8 mouse cellular contexts compared by ENCODE assay signal in the genomic region with DNA sequence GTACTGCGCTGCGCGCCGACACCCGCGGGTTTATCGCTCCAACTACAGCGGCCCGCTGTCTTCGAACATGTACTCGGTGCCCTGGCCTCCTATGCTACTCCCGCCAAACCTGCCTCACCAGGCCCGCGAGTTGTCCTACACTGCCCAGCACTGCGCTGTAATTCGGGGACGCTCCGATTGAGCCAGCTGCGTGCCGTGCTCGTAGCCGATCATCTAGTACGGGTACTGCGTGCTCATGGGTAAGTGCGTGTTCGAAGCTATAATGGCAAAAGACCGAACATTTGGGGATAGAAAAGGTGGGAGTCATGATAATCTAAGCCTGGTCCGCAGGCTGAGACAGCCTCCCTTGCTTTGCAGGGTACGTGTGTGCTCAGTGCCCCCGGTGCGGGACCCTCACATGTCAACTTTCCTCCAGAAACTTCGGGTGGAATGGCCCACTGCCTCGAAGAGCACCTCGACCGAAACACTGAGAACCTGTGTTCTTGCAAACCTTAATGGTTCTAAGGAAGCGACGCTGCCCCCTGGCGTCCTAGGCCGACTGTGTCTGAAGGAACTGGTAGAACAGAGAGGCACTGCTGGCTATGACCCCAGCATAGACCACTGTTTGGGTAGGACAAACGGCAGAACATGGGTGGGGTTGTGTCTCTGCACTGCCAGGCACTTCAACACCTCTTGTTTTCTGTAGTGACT. TPM values are rescaled to one million over a fixed set of nuclear protein-coding genes. Genes with fewer than 3 reads are reported as not detected.
DNase-seq lines count a peak whose midpoint lies in the region; ATAC-seq and TF ChIP-seq lines count a peak whose summit lies in the region.

No protein-coding gene starts in this region.

- H3K27ac ChIP-seq in liver, embryonic 15.5 days (replicated peaks), result peak overlapping the region; percentile 66
- 0 out of 2 replicates have a peak overlapping the region, but pooled peaks have one; percentile 39 for H3K27ac ChIP-seq in neural tube, embryonic 11.5 days (ENCODE audit: low read depth, low read length)
- H3K27ac ChIP-seq in testis, adult 2 months (ENCODE audit: control insufficient read depth, insufficient read depth, low read depth, low read length), result peak overlapping the region; percentile 72

- H3K36me3 ChIP-seq in liver, embryonic 15.5 days (replicated peaks), result peaks cover 32% of the 10 kb centered on the region
- peaks cover 26% of the 10 kb centered on the region for H3K36me3 ChIP-seq in neural tube, embryonic 11.5 days (ENCODE audit: control insufficient read depth, insufficient read depth, low read length)
- no peaks in the 10 kb centered on the region; the same call in none of the 2 replicates for H3K36me3 ChIP-seq in testis, adult 2 months (ENCODE audit: control insufficient read depth, insufficient read depth, low read length)

- peak; percentile 91 for DNase-seq in A20 (ENCODE audit: low read depth, low spot score)
- peak; percentile 82 to 93 for DNase-seq in adrenal gland, adult (ENCODE audit: inconsistent age in 2 of 2, low spot score in 1 of 2)
- DNase-seq in embryo, embryonic 9.5 days (ENCODE audit: extremely low spot score), result peak; percentile 80
- DNase-seq in heart, adult 8-10 months (ENCODE audit: low spot score), result peak; percentile 58
- DNase-seq in kidney, adult 9 months, result peak; percentile 88
- DNase-seq in neural tube, embryonic 11.5 days (ENCODE audit: low spot score), result peak; percentile 85

- H3K9ac ChIP-seq in liver, embryonic 15.5 days, result peak overlapping the region; percentile 67
- peak overlapping the region; percentile 67 for H3K9ac ChIP-seq in neural tube, embryonic 11.5 days (ENCODE audit: low read length)

- H3K9me3 ChIP-seq in liver, embryonic 15.5 days (replicated peaks), result no peaks in the 10 kb centered on the region
- no peaks in the 10 kb centered on the region for H3K9me3 ChIP-seq in neural tube, embryonic 11.5 days (ENCODE audit: control insufficient read depth, low read length)

- TF ChIP-seq POLR2A in testis, adult 2 months (IDR thresholded peaks at IDR 0.05; ENCODE audit: control insufficient read depth, low read depth, low read length), result peak; percentile 38; the same call in 1 of the 2 replicates

- H3K4me2 ChIP-seq in liver, embryonic 15.5 days, result peak overlapping the region; percentile 98
- peak overlapping the region; percentile 99 for H3K4me2 ChIP-seq in neural tube, embryonic 11.5 days (ENCODE audit: low read depth)

- peak overlapping the region; percentile 80 for H3K4me3 ChIP-seq in liver, embryonic 15.5 days (replicated peaks)
- H3K4me3 ChIP-seq in neural tube, embryonic 11.5 days (ENCODE audit: low read depth, low read length), result peak overlapping the region; percentile 68
- H3K4me3 ChIP-seq in testis, adult 2 months (ENCODE audit: control insufficient read depth, low read depth, low read length), result peak overlapping the region; percentile 98

- H3K27me3 ChIP-seq in liver, embryonic 15.5 days, result no peaks in the 10 kb centered on the region
- H3K27me3 ChIP-seq in neural tube, embryonic 11.5 days (ENCODE audit: control insufficient read depth, insufficient read depth, low read length), result no peaks in the 10 kb centered on the region
- H3K27me3 ChIP-seq in testis, adult 2 months (ENCODE audit: control insufficient read depth, insufficient read depth, low read length), result no peaks in the 10 kb centered on the region

- TF ChIP-seq CTCF in testis, adult 2 months (IDR thresholded peaks at IDR 0.05; ENCODE audit: control insufficient read depth, insufficient read depth, insufficient replicate concordance, low read depth, low read length), result peak; percentile 51; the same call in 1 of the 2 replicates

- ATAC-seq in liver, embryonic 15.5 days (ENCODE audit: insufficient read depth), result peak; percentile 2
- ATAC-seq in neural tube, embryonic 11.5 days (ENCODE audit: insufficient read depth, low FRiP score, low TSS enrichment), result peak; percentile 13; the same call in 1 of the 2 replicates

- H3K4me1 ChIP-seq in liver, embryonic 15.5 days (replicated peaks), result peaks cover 56% of the 10 kb centered on the region
- peaks cover 33% of the 10 kb centered on the region for H3K4me1 ChIP-seq in neural tube, embryonic 11.5 days (ENCODE audit: control insufficient read depth, insufficient read depth, low read length)
- peaks cover 20% of the 10 kb centered on the region for H3K4me1 ChIP-seq in testis, adult 2 months (ENCODE audit: control insufficient read depth, insufficient read depth, low read length)

- WGBS in liver, embryonic 15.5 days (ENCODE audit: insufficient replicate concordance), result under 1% methylated on average over 40 of the region's 40 CpGs
- 3% methylated on average over 40 of the region's 40 CpGs for WGBS in neural tube, embryonic 11.5 days

RNA-seq across cellular contexts. Expression of a gene that starts 0.7 kb away (rescaled TPM):
- 10 to 100 TPM; 16.9 to 26.8 (median 24.1) TPM for total RNA-seq in heart, adult 8-10 months (2022)
- polyA plus RNA-seq in liver, embryonic 15.5 days (2015; fragmentation: Nextera tagmentation; extraction: Ambion mirVana), result 29.2 and 34.2 TPM in 2 replicates
- polyA plus RNA-seq in neural tube, embryonic 11.5 days (2014; fragmentation: Nextera tagmentation; extraction: Ambion mirVana), result 173 and 190 TPM in 2 replicates
- polyA plus RNA-seq in testis, adult 2 months (2012; rRNA removed), result 184 and 185 TPM in 2 replicates

RNA-seq across cellular contexts. Expression of a gene that starts 3.1 kb away (rescaled TPM):
- total RNA-seq in heart, adult 8-10 months (2022), result 10 to 100 TPM; 78.5 to 86.3 (median 81.1) TPM
- polyA plus RNA-seq in liver, embryonic 15.5 days (2015; fragmentation: Nextera tagmentation; extraction: Ambion mirVana), result 25.6 and 26.2 TPM in 2 replicates
- 52.1 and 58.2 TPM in 2 replicates for polyA plus RNA-seq in neural tube, embryonic 11.5 days (2014; fragmentation: Nextera tagmentation; extraction: Ambion mirVana)
- polyA plus RNA-seq in testis, adult 2 months (2012; rRNA removed), result 347 and 402 TPM in 2 replicates

RNA-seq across cellular contexts. Expression of a gene that starts 8.2 kb away (rescaled TPM):
- 10 to 100 TPM; 12.9 to 18.1 (median 17.0) TPM for total RNA-seq in heart, adult 8-10 months (2022)
- polyA plus RNA-seq in liver, embryonic 15.5 days (2015; fragmentation: Nextera tagmentation; extraction: Ambion mirVana), result 11.4 and 12.1 TPM in 2 replicates
- polyA plus RNA-seq in neural tube, embryonic 11.5 days (2014; fragmentation: Nextera tagmentation; extraction: Ambion mirVana), result 166 and 179 TPM in 2 replicates
- 13.4 and 13.5 TPM in 2 replicates for polyA plus RNA-seq in testis, adult 2 months (2012; rRNA removed)

RNA-seq across cellular contexts. Expression of a gene that starts 10.3 kb away (rescaled TPM):
- 10 to 100 TPM; 44.3 to 53.5 (median 47.9) TPM for total RNA-seq in heart, adult 8-10 months (2022)
- polyA plus RNA-seq in liver, embryonic 15.5 days (2015; fragmentation: Nextera tagmentation; extraction: Ambion mirVana), result 91.3 and 93.7 TPM in 2 replicates
- 179 and 189 TPM in 2 replicates for polyA plus RNA-seq in neural tube, embryonic 11.5 days (2014; fragmentation: Nextera tagmentation; extraction: Ambion mirVana)
- 172 and 183 TPM in 2 replicates for polyA plus RNA-seq in testis, adult 2 months (2012; rRNA removed)

RNA-seq across cellular contexts. Expression of a gene that starts 27.1 kb away (rescaled TPM):
- total RNA-seq in heart, adult 8-10 months (2022), result 10 to 100 TPM; 13.0 to 23.5 (median 14.6) TPM
- polyA plus RNA-seq in liver, embryonic 15.5 days (2015; fragmentation: Nextera tagmentation; extraction: Ambion mirVana), result 0.36 and 0.41 TPM in 2 replicates
- polyA plus RNA-seq in neural tube, embryonic 11.5 days (2014; fragmentation: Nextera tagmentation; extraction: Ambion mirVana), result 10.5 and 11.7 TPM in 2 replicates
- polyA plus RNA-seq in testis, adult 2 months (2012; rRNA removed), result 5.4 and 5.5 TPM in 2 replicates

Comparison
In these comparisons a context has a peak if more than half of its experiments do, and no peak if none do; other contexts are left out.
1. Peak in every context shown above with its lines: DNase-seq, ATAC-seq, H3K4me3 ChIP-seq and H3K27ac ChIP-seq.
2. RNA of a gene that starts 8.2 kb away (polyA plus RNA-seq): 166 to 179 TPM in neural tube, embryonic 11.5 days; 13.4 to 13.5 TPM in testis, adult 2 months and 11.4 to 12.1 TPM in liver, embryonic 15.5 days; every median in the first group is over 10 times any median in the second.